8 mouse cellular contexts compared by ENCODE assay signal in the genomic region with DNA sequence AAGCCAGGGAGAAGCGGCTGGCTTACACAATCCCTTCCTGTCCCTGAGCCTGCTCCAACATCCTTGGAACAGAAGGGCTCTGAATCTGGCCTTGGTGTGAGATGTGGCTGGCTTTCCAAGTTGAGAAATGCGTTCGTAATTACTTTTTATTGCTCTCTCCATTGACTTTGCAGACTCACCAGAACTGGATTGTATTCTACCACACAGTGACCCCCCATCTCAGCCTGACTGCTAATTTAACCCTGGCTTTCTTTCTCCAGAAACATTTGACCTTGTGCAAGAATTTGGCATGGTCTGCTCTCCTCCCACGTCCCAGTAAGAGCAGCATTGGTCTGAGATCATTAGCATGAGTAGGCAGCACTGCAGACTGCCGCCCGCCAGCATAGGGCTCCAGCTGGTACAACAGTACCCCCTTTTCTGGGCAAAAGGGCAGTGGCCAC.
A peak's percentile ranks its signal among the peaks of the same experiment; 100 is the strongest.
DNase-seq lines count a peak whose midpoint lies in the region; ATAC-seq lines count a peak whose summit lies in the region.

No protein-coding gene starts in this region.

- DNase-seq in right cerebral cortex, adult 18-20 months, result peak; percentile 27
- DNase-seq in right cerebral cortex, postnatal 14 days, result no peak
- peak; percentile 74 to 85 for DNase-seq in cerebellum, postnatal 14 days
- peak; percentile 42 to 48 for DNase-seq in heart, postnatal 14 days
- DNase-seq in left cerebral cortex, adult 11 months (ENCODE audit: low spot score), result peak; percentile 15
- DNase-seq in right cerebral cortex, postnatal 10 days (ENCODE audit: low spot score in 2 of 2), result peak; percentile 68 to 69
- no peak for DNase-seq in retina, embryonic 14.5 days (ENCODE audit: low spot score)

- ATAC-seq in activated CD4-positive, CD25-positive, alpha-beta regulatory T cell, adult 4 months, result no peak

- intact Hi-C loops in heart, postnatal 14 days (cut with DNase I), result no loop called here

Comparison
In these comparisons a context has a peak if more than half of its experiments do, and no peak if none do; other contexts are left out.
1. DNase-seq: peak in right cerebral cortex, adult 18-20 months (single experiment), cerebellum, postnatal 14 days (2 of 2), heart, postnatal 14 days (2 of 2), left cerebral cortex, adult 11 months (single experiment) and right cerebral cortex, postnatal 10 days (2 of 2); none in right cerebral cortex, postnatal 14 days (single experiment) and retina, embryonic 14.5 days (single experiment).